Mouse (Mus musculus): ENCODE measurements around the gene Med26.

The Med26 gene

DNA sequence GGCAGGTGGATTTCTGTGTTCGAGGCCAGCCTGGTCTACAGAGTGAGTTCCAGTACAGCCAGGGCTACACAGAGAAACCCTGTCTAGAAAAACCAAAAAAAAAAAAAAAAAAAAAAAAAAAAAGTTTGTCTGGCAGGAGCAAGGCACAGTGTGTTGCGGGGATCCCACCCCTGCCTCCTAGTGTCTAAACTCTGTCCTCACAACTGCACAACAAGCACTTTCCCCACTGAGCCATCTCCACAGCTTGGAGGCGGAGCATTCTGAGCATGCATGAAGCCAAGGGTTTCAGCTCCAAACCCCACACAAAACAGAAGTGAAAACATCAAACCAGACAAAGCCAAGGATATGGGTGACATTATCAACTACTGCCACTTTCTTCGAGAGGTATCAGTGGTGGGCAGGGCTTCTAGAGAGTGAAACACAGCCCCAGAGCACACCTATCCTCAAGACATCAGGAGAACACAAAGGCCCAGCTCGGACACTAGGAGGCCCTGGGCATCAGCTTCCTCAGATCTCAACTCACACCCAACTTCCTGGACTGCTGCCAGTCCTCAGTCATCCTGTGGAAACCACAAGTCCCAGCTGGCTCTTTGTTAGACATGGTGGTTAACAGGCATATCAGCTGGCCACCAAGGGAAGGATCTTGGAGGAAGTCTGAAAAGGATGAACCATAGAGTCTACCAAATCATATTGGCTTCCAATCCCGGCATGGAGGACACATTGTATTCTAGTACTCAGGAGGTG, 62.4 kb downstream of the Med26 start:
- no peak for DNase-seq

DNA sequence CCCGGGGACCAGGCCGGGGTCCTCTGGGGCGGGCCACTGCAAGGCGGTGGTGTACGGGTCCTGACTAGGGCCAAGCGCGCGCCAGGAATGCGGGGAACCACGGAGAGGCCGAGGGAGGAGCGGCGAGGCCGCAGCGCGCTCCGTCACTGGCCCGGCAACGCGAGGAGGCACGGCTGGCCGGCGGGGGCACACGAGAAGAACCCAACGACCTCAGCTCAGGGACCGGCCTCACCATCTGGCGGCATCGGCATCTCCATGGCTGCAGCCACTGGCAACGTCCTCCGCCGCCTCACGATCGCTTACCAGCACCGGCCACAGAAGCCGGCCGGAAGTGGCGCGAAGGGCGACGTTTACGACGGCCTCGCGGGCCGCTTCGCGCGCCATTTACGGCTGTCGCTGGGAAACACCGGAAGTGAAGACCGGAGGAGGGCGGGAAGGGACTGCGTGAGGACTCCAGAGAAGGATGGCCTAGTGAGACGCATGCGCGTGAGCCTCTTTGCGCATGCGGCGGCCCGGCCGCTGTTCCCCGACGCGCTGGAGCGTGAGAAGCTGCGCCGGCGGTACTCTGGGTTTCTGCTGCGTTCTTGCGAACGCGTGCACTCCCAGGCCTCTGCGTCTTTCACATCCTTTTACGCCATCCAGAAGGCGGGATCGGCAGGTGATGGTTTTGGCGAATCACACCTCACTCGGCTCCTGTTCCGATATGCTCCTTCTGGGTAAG, 73.1 kb downstream of the Med26 start, which contains the start of gene Cherp:
Cherp (minus strand) TSS at position 401 of the 721 bp plus-strand sequence.
- peak; percentile 99 for DNase-seq

DNA sequence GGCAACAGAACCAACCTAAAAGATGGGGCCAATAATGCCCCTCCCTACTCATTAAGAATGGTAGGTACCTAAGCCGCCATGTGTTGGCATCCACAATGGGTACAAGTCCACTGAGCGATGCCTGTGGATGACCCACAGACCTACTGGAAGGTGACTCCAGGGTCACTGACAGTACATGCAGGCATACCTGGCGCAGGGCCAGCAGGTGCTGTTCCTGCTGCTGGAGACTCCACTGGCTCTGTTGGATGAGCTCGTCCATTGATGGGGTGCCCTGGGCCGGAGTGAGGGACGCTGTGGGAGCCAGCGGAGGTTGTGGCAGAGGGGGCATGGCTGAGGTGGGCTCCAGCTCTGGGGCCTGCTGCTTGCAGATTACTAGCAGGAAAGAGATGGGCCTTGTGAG, 77.4 kb downstream of the Med26 start:
- no peak for DNase-seq

DNA sequence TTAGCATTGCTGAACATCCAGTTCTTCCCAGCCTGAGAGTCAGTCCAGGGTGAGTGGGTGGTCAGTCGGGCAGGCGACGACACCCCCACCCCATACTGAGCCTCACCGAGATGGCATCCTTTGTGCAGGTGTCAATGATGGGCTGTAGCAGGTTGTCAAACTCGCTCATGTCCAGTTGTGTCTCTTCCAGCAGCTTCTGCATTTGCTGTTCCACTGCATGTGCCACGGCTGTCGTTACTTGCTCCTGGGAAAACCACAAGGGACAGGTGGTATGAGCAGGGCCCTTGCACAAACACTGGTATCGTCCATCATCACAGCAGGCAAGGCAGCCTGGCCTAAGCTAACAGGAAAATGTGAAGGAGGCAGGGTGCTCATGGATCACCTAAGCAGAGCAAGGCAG, 78.1 kb downstream of the Med26 start:
- DNase-seq = no peak

DNA sequence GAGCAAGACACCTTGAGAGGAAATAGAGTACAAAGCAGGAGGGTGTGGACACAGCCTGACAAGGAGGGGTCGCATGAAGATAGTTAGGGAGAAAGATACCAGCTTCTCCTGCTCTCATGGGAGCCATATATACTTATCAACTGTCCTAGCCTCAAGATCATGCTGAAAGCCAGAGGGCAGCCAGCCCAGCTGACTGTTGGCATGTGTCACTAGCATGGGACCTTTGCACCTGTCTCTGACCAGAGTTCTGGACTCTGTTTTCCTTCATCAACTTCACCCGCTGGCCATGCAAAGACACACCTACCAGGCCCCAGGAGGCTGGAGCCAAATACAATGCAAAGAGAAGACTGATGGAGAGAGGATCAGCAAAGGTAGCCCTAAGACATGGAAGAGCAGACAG, 78.8 kb downstream of the Med26 start:
- no peak for DNase-seq

DNA sequence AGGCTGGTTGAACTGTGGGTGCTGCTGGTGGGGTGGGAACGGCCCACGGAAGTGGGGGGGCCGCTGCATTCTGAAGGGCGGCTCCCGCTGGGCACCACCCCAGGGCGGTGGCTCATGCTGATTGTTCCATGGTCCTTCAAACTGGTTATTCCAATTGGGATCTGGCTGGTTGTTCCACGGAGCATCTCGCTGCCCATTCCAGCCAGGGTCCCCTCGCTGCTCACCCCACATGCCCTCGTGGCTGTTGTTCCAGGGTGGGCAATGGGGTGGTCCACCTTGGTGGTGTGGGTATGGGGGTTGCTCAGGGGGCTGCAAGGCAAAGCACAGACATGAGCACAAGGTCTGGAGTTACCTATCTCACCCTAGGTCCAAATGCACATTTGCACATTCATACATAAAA, 83.9 kb downstream of the Med26 start:
- no peak for DNase-seq

DNA sequence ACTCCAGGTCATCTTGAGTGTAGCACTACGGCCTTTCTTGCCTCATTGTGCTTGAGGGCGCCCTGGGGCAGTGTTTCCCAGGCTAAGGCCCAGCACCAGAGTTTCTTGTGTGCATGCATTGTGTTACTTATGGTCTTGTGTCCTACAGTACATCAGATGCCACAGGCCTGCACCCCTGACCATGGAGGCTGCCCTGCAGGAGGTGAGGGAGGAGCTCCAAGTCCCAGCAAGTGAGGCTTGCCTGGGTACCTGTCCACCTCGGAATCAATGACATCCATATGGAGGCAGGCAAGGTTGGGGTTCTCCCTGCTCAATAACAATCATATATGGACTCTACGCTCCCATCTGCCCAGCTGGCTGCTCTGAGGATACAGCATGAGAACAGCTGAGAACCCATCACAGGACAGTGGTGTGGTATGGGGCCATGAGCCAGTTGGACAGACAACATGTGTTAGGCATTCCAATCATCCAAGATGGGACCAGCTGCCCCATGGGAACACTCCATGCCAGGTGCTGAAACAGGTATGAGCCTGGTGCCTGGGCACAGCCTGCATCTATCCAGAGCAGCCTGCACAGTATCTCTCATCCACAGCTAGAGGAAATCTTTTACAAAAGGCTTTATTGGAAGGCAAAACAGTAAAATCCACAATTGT, 88.1 kb downstream of the Med26 start:
- DNase-seq = no peak

DNA sequence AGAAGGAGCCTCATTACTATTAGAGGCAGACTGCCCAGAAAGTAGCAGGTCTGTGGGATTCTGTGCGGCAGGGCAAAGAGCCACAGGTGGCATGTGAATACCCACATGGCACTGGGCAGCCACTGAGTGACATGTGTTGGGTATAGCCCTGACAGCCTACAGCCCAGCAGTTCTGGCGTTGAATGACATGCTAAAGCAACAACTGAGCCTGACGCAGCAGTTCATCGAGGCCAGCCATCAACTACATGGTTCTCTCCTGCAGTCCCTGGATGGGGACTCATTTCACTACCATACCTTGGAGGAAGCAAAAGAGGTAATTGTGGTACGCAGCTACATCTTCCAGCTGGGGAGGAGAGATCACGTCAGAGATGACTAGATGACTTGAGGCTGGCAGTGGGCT, 89.6 kb downstream of the Med26 start:
- no peak for DNase-seq

DNA sequence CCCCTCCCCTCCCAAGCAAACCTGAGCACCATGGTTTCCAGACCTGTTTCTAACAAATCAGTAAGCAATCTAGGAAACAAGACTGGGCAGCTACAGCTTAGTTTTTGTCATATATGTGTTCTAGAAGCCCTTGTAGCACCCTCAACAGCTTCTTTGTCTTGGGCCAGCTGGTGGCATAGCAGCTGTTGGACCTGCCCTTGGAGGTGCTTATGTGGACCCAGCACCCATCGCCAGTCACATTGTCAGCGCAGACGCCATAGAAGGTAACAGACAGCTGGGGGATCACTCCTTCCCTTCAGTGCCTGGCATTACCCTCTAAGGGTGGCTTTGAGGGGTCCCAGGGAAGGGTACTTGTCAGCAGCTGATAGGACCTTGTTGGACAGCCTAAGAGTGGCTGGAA, 90.3 kb downstream of the Med26 start:
- no peak for DNase-seq

DNA sequence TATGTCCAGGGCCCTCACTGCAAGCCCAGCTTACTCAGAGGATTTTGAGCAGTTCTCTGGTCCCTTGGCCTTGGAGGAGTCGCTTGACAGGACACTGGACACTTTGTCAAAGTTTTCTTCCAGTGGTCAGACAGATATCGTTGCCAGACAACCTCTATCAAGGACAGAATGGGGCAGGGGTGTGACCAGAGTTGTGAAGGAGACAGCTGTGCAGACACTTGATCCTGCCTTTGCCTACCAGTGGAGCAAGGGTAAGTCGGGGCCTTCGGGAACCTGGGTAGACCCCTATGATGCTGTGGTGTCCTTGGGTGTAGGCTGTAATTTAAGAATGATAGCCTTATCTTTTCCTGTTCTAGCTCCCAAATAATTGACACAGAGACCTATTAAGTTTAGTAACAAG, 92.8 kb downstream of the Med26 start:
- DNase-seq = no peak

DNA sequence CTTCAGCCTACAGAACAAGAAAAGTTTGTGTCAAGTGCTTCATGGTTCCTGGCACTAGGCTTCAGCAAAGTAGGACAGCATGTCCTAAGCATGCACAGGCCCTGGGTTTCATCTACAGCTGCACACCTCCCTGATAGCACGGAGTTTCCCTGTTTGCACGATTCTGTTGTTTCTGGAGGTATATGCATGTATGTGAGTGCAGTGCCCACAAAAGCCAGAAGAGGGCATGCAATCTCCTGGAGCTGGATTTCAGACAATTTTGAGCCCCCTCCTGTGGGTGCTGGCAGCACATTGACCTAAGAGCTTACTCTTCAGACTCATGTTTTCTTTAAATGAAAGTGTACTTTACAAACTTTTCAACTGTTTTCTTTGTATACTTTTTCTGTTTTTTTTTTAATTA, 94.2 kb downstream of the Med26 start:
- DNase-seq = no peak

DNA sequence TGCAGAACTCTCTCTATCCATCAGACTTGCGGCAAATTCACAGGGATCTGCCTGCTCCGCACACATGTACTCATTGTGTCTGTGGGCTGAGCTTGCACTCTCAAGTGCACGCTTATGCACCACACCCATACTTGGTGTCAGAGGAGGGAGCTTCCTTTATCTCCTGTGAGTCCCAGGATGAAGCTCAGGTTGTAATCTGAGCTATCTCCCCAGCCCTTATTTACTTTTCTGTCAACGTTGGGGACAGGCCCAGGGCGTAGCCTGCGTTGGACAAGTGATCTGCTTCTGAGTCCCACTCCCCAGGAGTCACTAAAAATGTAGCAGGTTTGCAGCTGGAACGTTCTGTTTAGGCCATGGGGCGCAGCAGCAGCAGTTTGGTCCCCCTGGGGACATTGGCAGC, 96.6 kb downstream of the Med26 start:
- DNase-seq = no peak

DNA sequence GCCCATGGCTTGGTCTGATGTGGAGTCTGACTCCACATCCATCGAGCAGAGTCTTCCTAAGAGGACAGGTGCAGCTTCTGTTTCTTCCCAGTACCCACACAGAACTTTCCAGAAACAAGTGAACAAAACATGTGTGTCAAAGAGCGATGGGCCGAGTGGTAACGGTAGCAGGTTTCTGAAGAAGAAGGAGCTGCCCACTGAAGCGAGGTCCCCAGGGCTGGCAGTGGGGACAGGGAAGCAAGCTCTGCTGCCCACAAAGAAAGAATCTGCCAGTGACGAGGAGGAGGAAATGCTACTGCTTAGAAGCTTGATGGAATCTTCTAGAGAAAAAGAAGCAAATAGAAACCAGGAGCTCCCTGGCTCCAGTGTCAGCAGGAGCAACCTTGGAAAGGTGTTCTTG, 103.0 kb downstream of the Med26 start:
- no peak for DNase-seq

All from embryo, embryonic 11 days (tissue).